In genomic region chr13:54918910-54919309, GRCm38 (mm10) we compare ENCODE assay signal across 24 mouse cellular contexts. TPM values are rescaled to one million over a fixed set of nuclear protein-coding genes. Genes with fewer than 3 reads are reported as not detected.
A peak's percentile ranks its signal among the peaks of the same experiment; 100 is the strongest.
DNase-seq lines count a peak whose midpoint lies in the region; ATAC-seq and TF ChIP-seq lines count a peak whose summit lies in the region.
"Had no signal": no experiment of that assay in that cellular context is flagged by ENCODE, and none has a peak within 500 bp of the region (broad histone marks: within the 10 kb centered on the region; RNA-seq: fewer than 3 reads in every experiment).

No protein-coding gene starts in this region.

- H3K27me3 ChIP-seq in splenic B cell, adult 2 months (ENCODE audit: control insufficient read depth, insufficient read depth, low read length, poor library complexity, severe bottlenecking), result no peaks in the 10 kb centered on the region
- H3K27me3 ChIP-seq in thymus, adult 2 months (ENCODE audit: control insufficient read depth, insufficient read depth, low read length), result no peaks in the 10 kb centered on the region

- H3K36me3 ChIP-seq in splenic B cell, adult 2 months (ENCODE audit: control insufficient read depth, insufficient read depth, low read length, poor library complexity, severe bottlenecking), result no peaks in the 10 kb centered on the region
- no peaks in the 10 kb centered on the region for H3K36me3 ChIP-seq in thymus, adult 2 months (ENCODE audit: control insufficient read depth, insufficient read depth, low read length)
- H3K36me3 ChIP-seq: forebrain, embryonic 10.5 days; hindbrain, embryonic 10.5 days; hindbrain, embryonic 13.5 days; intestine, embryonic 15.5 days had no signal

- no peak overlapping the region for H3K27ac ChIP-seq in thymus, adult 2 months (ENCODE audit: control insufficient read depth, insufficient read depth, low read length)
- H3K27ac ChIP-seq: forebrain, embryonic 10.5 days; forebrain, embryonic 13.5 days; heart, adult 2 months; hindbrain, embryonic 10.5 days; hindbrain, embryonic 13.5 days; intestine, embryonic 15.5 days had no signal

- no peak overlapping the region for H3K4me3 ChIP-seq in thymus, adult 2 months (ENCODE audit: control insufficient read depth, insufficient read depth, low read length)
- H3K4me3 ChIP-seq: forebrain, embryonic 10.5 days; forebrain, embryonic 13.5 days; heart, adult 2 months; hindbrain, embryonic 10.5 days; hindbrain, embryonic 13.5 days; intestine, embryonic 15.5 days had no signal

- no peaks in the 10 kb centered on the region for H3K4me1 ChIP-seq in thymus, adult 2 months (replicated peaks; ENCODE audit: control insufficient read depth, insufficient read depth, low read length)
- H3K4me1 ChIP-seq: forebrain, embryonic 13.5 days; hindbrain, embryonic 13.5 days; intestine, embryonic 15.5 days had no signal

- peak; percentile 24 for DNase-seq in 416B (ENCODE audit: low read depth)
- DNase-seq in c-Kit-positive CD71-negative TER-119-negative erythroid progenitor cells, embryonic 14.5 days (ENCODE audit: low read depth), result peak; percentile 7
- peak; percentile 3 for DNase-seq in splenic B cell, adult 2 months (ENCODE audit: low read depth, low spot score)
- no peak for DNase-seq in ovary, postnatal 10 days (ENCODE audit: low spot score)
- no peak for DNase-seq in thymus, adult 2 months
- no peak for DNase-seq in urinary bladder, postnatal 14 days (ENCODE audit: low spot score)
- DNase-seq: adrenal gland, adult 8-10 months; adrenal gland, postnatal 25 days; cerebellum, adult 11 months; cerebellum, adult 2 months; cerebellum, adult 9-11 months; cerebellum, postnatal 25 days; gastrocnemius, postnatal 14 days; heart, adult 2 months had no signal

- TF ChIP-seq CTCF in thymus, adult 2 months (IDR thresholded peaks at IDR 0.05; ENCODE audit: borderline replicate concordance, control insufficient read depth, extremely low read depth, insufficient read depth, low read length, poor library complexity), result no peak

- WGBS in thymus, adult 2 months, result 4% methylated on average over 8 of the region's 8 CpGs

- peak; percentile 29 to 35; a peak in 2 of 4 replicates for ATAC-seq in hematopoietic stem cell, adult 5-6 weeks (replicated peaks in 1 of 2; ENCODE audit: insufficient read depth in 1 of 2, low FRiP score in 2 of 2, low TSS enrichment in 1 of 2, low read depth in 1 of 2, poor library complexity in 2 of 2, severe bottlenecking in 2 of 2)
- ATAC-seq: activated CD4-positive, CD25-positive, alpha-beta regulatory T cell, adult 4 months; CD4-positive, CD25-positive, alpha-beta regulatory T cell, adult 4 months; forebrain, embryonic 13.5 days; forebrain, embryonic 16.5 days; hindbrain, embryonic 16.5 days; intestine, embryonic 15.5 days had no signal

- no peak for TF ChIP-seq POLR2A in thymus, adult 2 months (IDR thresholded peaks at IDR 0.05; ENCODE audit: control insufficient read depth, extremely low read depth, insufficient read depth, low read length, poor library complexity)

RNA-seq across cellular contexts. Expression of gene Unc5a, which starts 30.3 kb away (rescaled TPM):
- 1.3 and 2.9 TPM in 2 replicates for total RNA-seq in hematopoietic stem cell, adult 5-6 weeks (2017)
- 3.1 and 5.9 TPM in 2 replicates for polyA plus RNA-seq in thymus, adult 2 months (2012; rRNA removed)

Comparison
In these comparisons a context has a peak if more than half of its experiments do, and no peak if none do; other contexts are left out.
1. DNase-seq: peak in 416B (single experiment), c-Kit-positive CD71-negative TER-119-negative erythroid progenitor cells, embryonic 14.5 days (single experiment) and splenic B cell, adult 2 months (single experiment); none in ovary, postnatal 10 days (single experiment), thymus, adult 2 months (single experiment) and urinary bladder, postnatal 14 days (single experiment).